Mouse (Mus musculus) stomach, postnatal 0 days (tissue): ENCODE data around the gene Sept9. TPM values are rescaled to one million over a fixed set of nuclear protein-coding genes. Genes with fewer than 3 reads are reported as not detected.

Experiments used
- ATAC-seq: fragments of 200-750 bp; cut with Nextera tagmentation; 2 replicates; pipeline ENCODE4 v1.8.0; 2017; ENCODE audit not compliant: low FRiP score, low TSS enrichment
- DNase-seq: peaks from one replicate; pipeline ENCODE4 v3.0.0-alpha.2; 2016; ENCODE audit warnings: low spot score
- H3K27ac ChIP-seq: fragments of 300-500 bp; sonication (generic); replicated peaks from 2 replicates; pipeline ENCODE4 v1.5.1; 2014; ENCODE audit warnings: mild to moderate bottlenecking, control low read depth
- H3K27me3 ChIP-seq: fragments of 300-500 bp; sonication (generic); 2 replicates; pipeline ENCODE4 v1.6.1; 2014; ENCODE audit warnings: low read length; ENCODE audit not compliant: control insufficient read depth, insufficient read depth
- H3K36me3 ChIP-seq: fragments of 300-500 bp; sonication (generic); 2 replicates; pipeline ENCODE4 v1.6.1; 2014; ENCODE audit warnings: low read length, mixed read lengths; ENCODE audit not compliant: control insufficient read depth, insufficient read depth
- H3K4me1 ChIP-seq: fragments of 300-500 bp; sonication (generic); replicated peaks from 2 replicates; pipeline ENCODE4 v1.6.1; 2014; ENCODE audit warnings: antibody characterized with exemption; ENCODE audit not compliant: control insufficient read depth, insufficient read depth
- H3K4me2 ChIP-seq: fragments of 300-500 bp; sonication (generic); replicated peaks from 2 replicates; pipeline ENCODE4 v1.6.1; 2014; ENCODE audit warnings: low read depth, mild to moderate bottlenecking, control low read depth, moderate library complexity
- H3K4me3 ChIP-seq: fragments of 300-500 bp; sonication (generic); 2 replicates; pipeline ENCODE4 v1.5.1; 2014; ENCODE audit warnings: low read depth, low read length, control low read depth
- H3K9ac ChIP-seq: fragments of 300-500 bp; sonication (generic); 2 replicates; pipeline ENCODE4 v1.6.1; 2014; ENCODE audit warnings: mild to moderate bottlenecking, low read length, control low read depth, mixed read lengths
- H3K9me3 ChIP-seq: fragments of 300-500 bp; sonication (generic); 2 replicates; pipeline ENCODE4 v1.6.1; 2016; ENCODE audit warnings: low read length; ENCODE audit not compliant: control insufficient read depth
- CTCF ChIP-seq: IDR thresholded peaks from 2 replicates; pipeline ENCODE4 v1.5.1; 2016; ENCODE audit warnings: antibody characterized with exemption, low read depth, mild to moderate bottlenecking, moderate library complexity
- EP300 ChIP-seq: optimal IDR thresholded peaks from 2 replicates; pipeline ENCODE3; 2016; ENCODE audit warnings: antibody characterized with exemption
- WGBS: fragments of 180-500 bp; shearing (Covaris S2); extraction: QIAGEN DNeasy Blood & Tissue Kit; methylation state at CpG from one replicate; pipeline ENCODE4 v1.1.7; 2014; 5-methylcytosine and 5-hydroxymethylcytosine counted together
- polyA plus RNA-seq: library from polyadenylated mRNA; unstranded; fragments of >200 nt; fragmentation: Nextera tagmentation; extraction: Ambion mirVana; gene quantifications from 2 replicates; pipeline ENCODE4 v1.2.1, GENCODE M21; 2015

Sept9 gene
- polyA plus RNA-seq, 1 experiment from 2014 or later, result 42.9 TPM

- no peak for TF ChIP-seq CTCF
- TF ChIP-seq EP300, result no peak
- ATAC-seq (no peak), DNase-seq (no peak)
- Histone ChIP-seq H3K4me2 (no peak overlapping the region), H3K4me1 (no peaks in the 10 kb centered on the region), H3K27me3 (no peaks in the 10 kb centered on the region), H3K9ac (no peak overlapping the region), H3K36me3 (no peaks in the 10 kb centered on the region), H3K9me3 (no peaks in the 10 kb centered on the region), H3K27ac (no peak overlapping the region), H3K4me3 (no peak overlapping the region)
- 53% methylated on average over 8 of the region's 8 CpGs for WGBS
Observed at GRCm38 (mm10) chr11:117246286-117246685, 46.8 kb downstream of the Sept9 start.

DNA sequence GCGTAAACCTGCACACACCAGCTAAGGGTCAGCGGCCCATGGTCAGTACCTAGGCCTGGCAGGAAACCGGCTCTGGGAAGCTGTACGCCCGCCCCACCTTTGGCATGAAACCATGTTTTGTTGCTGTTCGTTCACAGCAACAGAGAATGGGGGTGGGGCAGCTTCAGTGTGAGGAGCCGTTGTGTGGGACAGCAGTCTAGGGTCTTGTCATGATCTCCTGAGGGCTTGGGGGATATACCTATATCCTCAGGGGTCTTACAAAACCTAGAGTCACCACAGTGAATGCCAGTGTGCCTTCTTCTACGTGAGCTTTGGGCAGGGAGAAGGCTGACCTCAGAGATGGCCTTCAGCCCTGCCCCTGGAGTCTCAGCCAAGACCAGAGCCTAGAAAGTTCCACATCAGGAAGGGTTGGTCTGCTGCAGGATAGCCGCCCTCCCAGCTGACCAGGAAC, 47.5 kb downstream of the Sept9 start:
- Histone ChIP-seq H3K4me1 (no peaks in the 10 kb centered on the region), H3K27me3 (no peaks in the 10 kb centered on the region), H3K9me3 (no peaks in the 10 kb centered on the region), H3K9ac (no peak overlapping the region), H3K4me2 (no peak overlapping the region), H3K4me3 (no peak overlapping the region), H3K36me3 (no peaks in the 10 kb centered on the region), H3K27ac (no peak overlapping the region)
- TF ChIP-seq CTCF, result no peak
- no peak for TF ChIP-seq EP300
- ATAC-seq (no peak; the same call in 1 of the 2 replicates), DNase-seq (no peak)
- WGBS, result 79% methylated on average over 9 of the region's 9 CpGs

GRCm38 (mm10) chr11:117247541-117247940, 48.1 kb downstream of the Sept9 start:
- Histone ChIP-seq H3K27ac (no peak overlapping the region), H3K36me3 (no peaks in the 10 kb centered on the region), H3K27me3 (no peaks in the 10 kb centered on the region), H3K9ac (no peak overlapping the region), H3K4me1 (no peaks in the 10 kb centered on the region), H3K4me2 (no peak overlapping the region), H3K4me3 (no peak overlapping the region), H3K9me3 (no peaks in the 10 kb centered on the region)
- WGBS, result 68% methylated on average over 5 of the region's 5 CpGs
- no peak for TF ChIP-seq EP300
- no peak for TF ChIP-seq CTCF
- no peak for DNase-seq
- ATAC-seq, result no peak

- Histone ChIP-seq H3K27me3 (no peaks in the 10 kb centered on the region), H3K4me3 (no peak overlapping the region), H3K4me2 (no peak overlapping the region), H3K4me1 (no peaks in the 10 kb centered on the region), H3K27ac (peak overlapping the region; percentile 40; the same call in 1 of the 2 replicates), H3K36me3 (no peaks in the 10 kb centered on the region), H3K9ac (no peak overlapping the region), H3K9me3 (no peaks in the 10 kb centered on the region)
- TF ChIP-seq CTCF (no peak), EP300 (no peak)
- DNase-seq, result no peak
- 36% methylated on average over 11 of the region's 11 CpGs for WGBS
- ATAC-seq, result peak; percentile 31; the same call in 1 of the 2 replicates
Observed at GRCm38 (mm10) chr11:117248734-117249248, 49.3 kb downstream of the Sept9 start.

GRCm38 (mm10) chr11:117249282-117249984, 50.0 kb downstream of the Sept9 start:
- H3K9ac ChIP-seq, result 0 out of 2 replicates have a peak overlapping the region, but pooled peaks have one; percentile 23
- H3K27me3 ChIP-seq, result no peaks in the 10 kb centered on the region
- ATAC-seq (no peak), DNase-seq (no peak)
- no peaks in the 10 kb centered on the region for H3K36me3 ChIP-seq
- TF ChIP-seq EP300, result no peak
- TF ChIP-seq CTCF, result no peak
- H3K4me1 ChIP-seq, result no peaks in the 10 kb centered on the region
- no peak overlapping the region for H3K4me3 ChIP-seq
- no peak overlapping the region for H3K4me2 ChIP-seq
- 70% methylated on average over 18 of the region's 18 CpGs for WGBS
- H3K9me3 ChIP-seq, result no peaks in the 10 kb centered on the region
- peak overlapping the region; percentile 40; the same call in 1 of the 2 replicates for H3K27ac ChIP-seq
